Mouse (Mus musculus) E14TG2a.4 (cell line): ENCODE measurements around the gene Mypn.

Experiments used
- H3K27me3 ChIP-seq: 2 replicates; pipeline ENCODE4 v1.6.1; 2014; ENCODE audit warnings: low read length, control low read depth; ENCODE audit not compliant: insufficient read depth
- H3K36me3 ChIP-seq: 2 replicates; pipeline ENCODE4 v1.6.1; 2014; ENCODE audit warnings: low read length, control low read depth; ENCODE audit not compliant: insufficient read depth
- H3K4me1 ChIP-seq: replicated peaks from 2 replicates; pipeline ENCODE4 v1.6.1; 2014; ENCODE audit warnings: low read depth, low read length, control low read depth
- H3K4me3 ChIP-seq: replicated peaks from 2 replicates; pipeline ENCODE4 v1.5.1; 2014; ENCODE audit warnings: mild to moderate bottlenecking, low read length
- H3K9me3 ChIP-seq: 2 replicates; pipeline ENCODE4 v1.6.1; 2014; ENCODE audit warnings: low read length, control low read depth
- CTCF ChIP-seq: conservative IDR thresholded peaks from 2 replicates; pipeline ENCODE4 v1.5.1; 2014; ENCODE audit warnings: low read length
- NANOG ChIP-seq: IDR thresholded peaks from 2 replicates; pipeline ENCODE4 v1.6.1; 2014; ENCODE audit warnings: borderline replicate concordance, low read length, mixed read lengths
- POU5F1 ChIP-seq: IDR thresholded peaks from 2 replicates; pipeline ENCODE4 v1.6.1; 2014; ENCODE audit warnings: low read length, borderline replicate concordance

The Mypn gene

DNA sequence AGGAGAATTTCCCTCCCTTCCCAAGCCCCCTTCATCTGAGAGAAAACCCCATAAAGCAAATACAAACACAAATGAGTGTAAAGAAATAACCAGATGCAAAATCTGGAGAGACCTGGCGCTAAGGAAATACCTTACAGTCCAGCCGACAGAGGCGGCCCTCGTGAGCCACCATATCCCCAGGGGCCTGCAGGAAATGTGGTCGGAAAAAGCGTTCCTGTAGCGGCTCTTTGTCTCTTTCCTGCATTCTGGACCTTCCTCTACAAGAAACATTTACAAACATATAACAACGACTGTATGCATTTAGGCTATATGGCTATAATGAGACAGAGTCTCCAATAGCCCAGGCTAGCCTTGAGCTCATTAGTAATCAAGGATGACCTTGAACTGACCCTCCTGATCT lies 80.6 kb downstream of the Mypn start:
- no peaks in the 10 kb centered on the region for H3K36me3 ChIP-seq
- H3K4me3 ChIP-seq: no peak overlapping the region
- no peaks in the 10 kb centered on the region for H3K27me3 ChIP-seq
- TF ChIP-seq NANOG (no peak), POU5F1 (no peak), CTCF (no peak)
- peaks cover 16% of the 10 kb centered on the region for H3K4me1 ChIP-seq
- H3K9me3 ChIP-seq: no peaks in the 10 kb centered on the region

DNA sequence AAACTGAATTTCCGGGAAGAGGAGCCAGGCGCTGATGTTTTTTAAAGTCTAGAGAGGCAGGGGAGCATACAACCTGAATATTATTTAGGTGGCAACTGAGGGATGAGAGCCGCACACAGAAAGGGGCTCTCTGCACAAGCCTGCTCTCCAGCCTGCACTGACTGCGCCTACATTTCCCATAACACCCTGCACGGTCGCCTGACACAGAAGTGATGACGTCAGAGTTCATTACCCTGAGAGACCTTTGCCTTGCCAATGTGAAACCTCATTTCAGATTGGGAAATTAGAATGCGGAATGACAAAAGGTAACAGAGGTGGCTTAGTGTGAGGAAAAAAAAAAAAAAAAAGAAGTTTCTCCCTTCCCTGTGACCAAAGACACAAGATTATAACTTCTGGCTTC lies 81.2 kb downstream of the Mypn start:
- TF ChIP-seq NANOG: peak; percentile 46; the same call in 1 of the 2 replicates
- TF ChIP-seq POU5F1: no peak
- no peak for TF ChIP-seq CTCF
- H3K4me3 ChIP-seq: no peak overlapping the region
- peaks cover 16% of the 10 kb centered on the region for H3K4me1 ChIP-seq
- no peaks in the 10 kb centered on the region for H3K36me3 ChIP-seq
- H3K9me3 ChIP-seq: no peaks in the 10 kb centered on the region
- H3K27me3 ChIP-seq: no peaks in the 10 kb centered on the region

DNA sequence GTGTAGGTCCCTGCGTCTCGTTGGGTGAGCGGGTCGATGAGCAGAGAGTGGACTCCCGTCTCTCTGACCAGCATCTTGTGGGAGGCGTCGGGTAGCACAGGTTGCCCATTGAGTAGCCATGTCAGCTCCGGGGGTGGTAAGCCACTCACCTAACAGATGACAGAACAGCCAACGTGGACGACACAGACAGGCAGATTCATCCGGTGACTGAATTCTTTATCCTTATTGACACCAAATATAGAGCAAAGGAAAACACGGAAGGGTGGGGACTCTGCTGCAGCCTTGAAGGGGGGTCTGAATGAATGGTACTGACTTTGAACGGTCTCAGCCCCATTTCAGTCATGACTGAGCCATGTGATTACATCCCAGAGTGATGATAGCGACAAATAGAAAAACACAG lies 81.8 kb downstream of the Mypn start:
- Histone ChIP-seq H3K36me3 (no peaks in the 10 kb centered on the region), H3K9me3 (no peaks in the 10 kb centered on the region), H3K27me3 (no peaks in the 10 kb centered on the region), H3K4me1 (peaks cover 16% of the 10 kb centered on the region), H3K4me3 (no peak overlapping the region)
- TF ChIP-seq POU5F1 (no peak), NANOG (no peak), CTCF (no peak)

DNA sequence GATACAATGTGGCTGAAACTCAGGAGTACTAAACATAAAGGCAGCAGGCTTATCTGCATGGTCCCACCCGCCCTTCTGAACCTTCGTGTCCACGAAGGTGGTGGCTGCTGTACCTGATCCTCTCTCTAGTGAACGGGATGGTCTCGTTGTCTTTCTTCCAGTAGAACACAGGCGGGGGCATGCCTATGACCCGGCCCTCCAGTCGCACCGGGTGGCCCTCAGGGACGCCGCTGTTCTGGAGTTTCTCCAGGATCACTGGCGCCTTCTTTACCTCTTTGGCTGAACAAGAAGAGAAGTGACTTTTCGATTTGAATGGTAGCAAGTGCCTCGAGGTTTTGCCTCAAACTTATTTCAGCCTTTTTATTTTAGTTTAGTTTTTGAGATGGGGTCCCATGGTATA lies 83.8 kb downstream of the Mypn start:
- peaks cover 26% of the 10 kb centered on the region for H3K4me1 ChIP-seq
- no peaks in the 10 kb centered on the region for H3K36me3 ChIP-seq
- H3K9me3 ChIP-seq: peaks cover under 1% of the 10 kb centered on the region; the same call in 1 of the 2 replicates
- no peaks in the 10 kb centered on the region for H3K27me3 ChIP-seq
- TF ChIP-seq CTCF (no peak), POU5F1 (no peak), NANOG (no peak)
- peak overlapping the region; percentile 20; the same call in 1 of the 2 replicates for H3K4me3 ChIP-seq

DNA sequence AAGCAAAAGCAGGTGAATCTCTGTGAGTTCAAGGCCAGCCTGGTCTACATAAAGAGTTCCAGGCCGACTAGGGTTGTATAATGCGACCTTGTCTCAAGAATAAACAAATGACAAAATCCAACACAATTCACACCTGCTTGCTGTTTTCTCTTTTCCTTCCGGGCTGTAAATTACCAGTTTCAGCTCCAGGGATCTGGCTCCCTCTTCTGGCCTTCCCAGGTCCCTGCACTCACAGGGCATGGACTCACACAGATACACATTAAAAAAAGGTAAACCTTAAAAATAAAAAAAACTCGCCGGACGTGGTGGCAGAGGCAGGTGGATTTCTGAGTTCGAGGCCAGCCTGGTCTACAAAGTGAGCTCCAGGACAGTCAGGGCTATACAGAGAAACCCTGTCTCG lies 86.2 kb downstream of the Mypn start:
- Histone ChIP-seq H3K4me3 (no peak overlapping the region), H3K9me3 (peaks cover 20% of the 10 kb centered on the region), H3K27me3 (no peaks in the 10 kb centered on the region), H3K4me1 (peaks cover 21% of the 10 kb centered on the region), H3K36me3 (no peaks in the 10 kb centered on the region; the same call in 1 of the 2 replicates)
- TF ChIP-seq POU5F1: no peak
- TF ChIP-seq CTCF: peak; percentile 88
- TF ChIP-seq NANOG: no peak

DNA sequence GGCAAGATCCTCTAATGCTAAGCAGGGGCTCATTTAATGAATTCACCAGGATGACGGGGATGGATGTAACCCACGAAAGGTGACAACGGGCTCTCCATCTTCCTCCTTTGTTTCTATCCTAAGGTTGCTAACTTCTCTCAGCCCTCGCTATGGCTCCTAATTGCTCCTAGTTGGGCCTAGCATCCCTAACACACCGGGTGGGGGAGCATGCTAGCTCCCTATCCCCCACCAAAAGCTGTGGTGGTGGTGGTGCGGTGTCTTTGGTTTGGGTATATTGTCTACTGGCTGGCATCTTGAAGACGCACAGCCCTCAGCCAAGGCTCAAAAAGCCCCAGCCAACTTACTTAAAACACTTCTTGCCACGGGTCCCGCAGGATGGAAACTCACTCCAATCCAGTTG lies 87.4 kb downstream of the Mypn start:
- H3K4me3 ChIP-seq: no peak overlapping the region
- no peaks in the 10 kb centered on the region; the same call in 1 of the 2 replicates for H3K36me3 ChIP-seq
- TF ChIP-seq NANOG: no peak
- no peak for TF ChIP-seq POU5F1
- no peak for TF ChIP-seq CTCF
- H3K27me3 ChIP-seq: no peaks in the 10 kb centered on the region
- peaks cover 11% of the 10 kb centered on the region for H3K4me1 ChIP-seq
- H3K9me3 ChIP-seq: peaks cover 32% of the 10 kb centered on the region

DNA sequence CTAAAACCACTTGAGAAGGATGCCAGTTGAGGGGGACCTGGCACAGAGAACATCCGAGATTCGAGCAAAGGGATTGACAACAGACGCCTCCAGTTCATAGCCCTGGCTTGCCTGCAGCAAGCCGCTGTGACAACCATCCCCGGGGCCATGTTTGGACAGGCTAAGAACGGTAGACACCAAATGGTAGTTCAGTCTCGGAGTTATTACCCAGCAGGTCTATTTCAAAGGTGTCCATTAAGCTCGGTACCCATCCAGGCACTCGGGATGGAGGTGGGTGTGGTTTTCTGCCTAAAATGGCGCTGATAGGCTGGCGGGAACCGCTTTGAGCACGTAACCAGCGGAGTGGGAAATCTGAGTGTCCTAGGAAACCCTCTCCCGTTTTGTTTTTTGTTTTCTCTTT lies 87.9 kb downstream of the Mypn start:
- peaks cover 10% of the 10 kb centered on the region for H3K4me1 ChIP-seq
- H3K9me3 ChIP-seq: peaks cover 37% of the 10 kb centered on the region
- no peaks in the 10 kb centered on the region; the same call in 1 of the 2 replicates for H3K36me3 ChIP-seq
- no peak overlapping the region for H3K4me3 ChIP-seq
- H3K27me3 ChIP-seq: no peaks in the 10 kb centered on the region
- TF ChIP-seq POU5F1: no peak
- no peak for TF ChIP-seq CTCF
- no peak for TF ChIP-seq NANOG

DNA sequence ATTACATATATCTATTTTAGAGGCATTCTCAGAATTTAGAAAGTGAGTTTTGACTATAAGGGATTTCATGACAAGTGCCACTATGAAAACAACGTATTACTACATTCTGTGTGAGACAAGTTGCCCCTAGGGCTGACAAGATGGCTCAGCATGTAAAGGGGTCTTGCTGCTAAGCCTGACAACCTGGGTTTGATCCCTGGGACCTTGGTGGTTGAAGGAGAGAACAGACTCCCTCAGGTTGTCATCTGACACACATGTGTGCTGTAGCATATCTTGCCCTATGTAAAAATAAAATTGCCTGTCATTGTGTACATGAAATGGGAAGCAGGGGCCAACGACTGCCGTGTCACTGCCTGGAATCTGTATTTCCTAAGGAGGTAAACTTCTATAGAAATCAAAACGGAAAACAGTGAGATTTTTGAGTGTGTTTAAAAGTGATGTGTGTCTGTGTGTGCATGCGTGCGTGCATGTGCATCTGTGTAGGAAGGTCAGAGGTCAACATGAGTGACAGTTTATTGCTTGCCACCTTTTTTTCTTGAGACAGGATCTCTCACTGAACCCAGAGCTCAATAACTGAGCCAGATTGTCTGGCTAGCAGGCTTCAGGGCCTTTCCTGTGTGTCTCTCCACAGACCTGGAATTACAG lies 89.9 kb downstream of the Mypn start:
- H3K9me3 ChIP-seq: peaks cover 39% of the 10 kb centered on the region
- H3K27me3 ChIP-seq: no peaks in the 10 kb centered on the region
- peaks cover 10% of the 10 kb centered on the region for H3K4me1 ChIP-seq
- H3K4me3 ChIP-seq: no peak overlapping the region
- TF ChIP-seq CTCF (no peak), NANOG (no peak), POU5F1 (no peak)
- no peaks in the 10 kb centered on the region; the same call in 1 of the 2 replicates for H3K36me3 ChIP-seq

DNA sequence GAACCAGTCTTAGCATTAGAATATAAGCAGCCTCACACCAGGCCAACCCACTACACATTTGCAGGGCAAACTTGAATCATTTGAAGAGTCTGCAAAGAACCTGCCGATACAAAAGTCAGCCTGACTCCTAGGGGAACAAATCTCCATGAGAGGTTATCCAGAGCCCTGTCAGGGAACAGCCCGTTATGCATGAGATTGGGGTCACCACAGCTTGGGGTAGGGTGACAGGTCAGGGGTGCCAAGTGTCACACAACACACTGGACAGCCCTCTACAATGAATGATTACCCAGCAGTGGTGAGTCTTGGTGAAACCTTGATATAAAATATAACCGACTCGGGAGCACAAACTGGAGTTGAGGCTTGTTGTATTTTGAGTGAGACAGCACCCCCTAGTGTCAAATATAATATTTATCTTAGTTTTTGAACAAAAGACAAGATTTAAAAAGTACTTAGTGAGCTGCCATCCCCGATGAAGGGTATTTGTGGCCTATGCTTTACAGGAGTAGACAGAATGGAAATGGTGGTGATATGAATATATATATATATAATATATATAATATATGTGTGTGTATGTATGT lies 90.6 kb downstream of the Mypn start:
- Histone ChIP-seq H3K4me3 (peak overlapping the region; percentile 17; the same call in 1 of the 2 replicates), H3K4me1 (peaks cover 10% of the 10 kb centered on the region), H3K27me3 (no peaks in the 10 kb centered on the region), H3K36me3 (no peaks in the 10 kb centered on the region; the same call in 1 of the 2 replicates), H3K9me3 (peaks cover 39% of the 10 kb centered on the region)
- TF ChIP-seq NANOG: no peak

DNA sequence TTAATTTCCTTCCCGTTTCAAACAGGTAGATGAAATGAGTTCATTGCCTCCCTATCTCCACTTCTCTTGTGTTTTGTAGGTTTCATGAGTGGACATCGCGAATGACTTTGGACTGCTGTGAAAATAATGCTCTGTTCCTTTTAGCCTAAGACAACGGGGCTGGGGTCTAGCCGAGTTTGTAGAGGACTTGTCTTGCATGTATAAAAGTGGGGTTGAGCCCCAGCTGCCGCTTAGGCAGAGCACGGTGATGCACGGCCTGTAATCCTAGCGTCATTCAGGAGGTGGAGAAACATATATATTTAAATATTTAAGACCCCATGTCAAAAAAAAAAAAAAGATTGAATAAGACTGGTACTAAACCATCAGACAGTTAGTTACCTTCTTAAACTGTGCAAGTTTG lies 103.1 kb downstream of the Mypn start:
- Histone ChIP-seq H3K36me3 (no peaks in the 10 kb centered on the region), H3K27me3 (peaks cover 40% of the 10 kb centered on the region), H3K9me3 (peaks cover 33% of the 10 kb centered on the region), H3K4me3 (peak overlapping the region; percentile 82), H3K4me1 (peaks cover 6% of the 10 kb centered on the region)
- TF ChIP-seq CTCF (no peak), NANOG (no peak), POU5F1 (no peak)
